Mouse (Mus musculus): ENCODE measurements at regions not wholly inside any gene's neighbourhood (a gene's known extent, or its start where the extent isn't known, plus 50 kb on each side); places are given as distances from the start of the nearest gene placed in this dataset.

- Histone ChIP-seq H3K27me3 (ENCODE audit: control insufficient read depth, insufficient read depth, low read length) (no peaks in the 10 kb centered on the region), H3K9me3 (ENCODE audit: control insufficient read depth, low read length) (no peaks in the 10 kb centered on the region), H3K4me1 (replicated peaks; ENCODE audit: control insufficient read depth, insufficient read depth, low read length) (no peaks in the 10 kb centered on the region), H3K36me3 (ENCODE audit: control insufficient read depth, insufficient read depth, low read length) (no peaks in the 10 kb centered on the region), H3K9ac (ENCODE audit: low read depth, low read length) (no peak overlapping the region), H3K27ac (ENCODE audit: low read depth, low read length) (no peak overlapping the region), H3K4me2 (replicated peaks; ENCODE audit: low read depth, low read length) (no peak overlapping the region), H3K4me3 (ENCODE audit: low read depth, low read length) (no peak overlapping the region)
- no peak for ATAC-seq (ENCODE audit: low FRiP score)
- 81% methylated on average over 12 of the region's 12 CpGs for WGBS
- DNase-seq (ENCODE audit: low spot score): no peak
These were observed 168.7 kb downstream of the Tshz3 start for GRCm38 (mm10) chr7:36866602-36867001.

GRCm38 (mm10) chr7:36874004-36874403 is 176.1 kb downstream of the Tshz3 start:
- H3K36me3 ChIP-seq (ENCODE audit: control insufficient read depth, insufficient read depth, low read length): no peaks in the 10 kb centered on the region
- H3K9ac ChIP-seq (ENCODE audit: low read depth, low read length): no peak overlapping the region
- peaks cover 6% of the 10 kb centered on the region; the same call in 1 of the 2 replicates for H3K4me1 ChIP-seq (replicated peaks; ENCODE audit: control insufficient read depth, insufficient read depth, low read length)
- ATAC-seq (ENCODE audit: low FRiP score) (no peak), DNase-seq (ENCODE audit: low spot score) (no peak)
- H3K4me2 ChIP-seq (replicated peaks; ENCODE audit: low read depth, low read length): no peak overlapping the region
- WGBS: 82% methylated on average over 5 of the region's 5 CpGs
- no peak overlapping the region for H3K27ac ChIP-seq (ENCODE audit: low read depth, low read length)
- no peaks in the 10 kb centered on the region for H3K9me3 ChIP-seq (ENCODE audit: control insufficient read depth, low read length)
- H3K27me3 ChIP-seq (ENCODE audit: control insufficient read depth, insufficient read depth, low read length): no peaks in the 10 kb centered on the region
- H3K4me3 ChIP-seq (ENCODE audit: low read depth, low read length): no peak overlapping the region

- Histone ChIP-seq H3K27me3 (ENCODE audit: control insufficient read depth, insufficient read depth, low read length) (no peaks in the 10 kb centered on the region), H3K27ac (ENCODE audit: low read depth, low read length) (peak overlapping the region; percentile 42; the same call in 1 of the 2 replicates), H3K4me2 (replicated peaks; ENCODE audit: low read depth, low read length) (no peak overlapping the region), H3K9ac (ENCODE audit: low read depth, low read length) (no peak overlapping the region), H3K36me3 (ENCODE audit: control insufficient read depth, insufficient read depth, low read length) (no peaks in the 10 kb centered on the region), H3K9me3 (ENCODE audit: control insufficient read depth, low read length) (no peaks in the 10 kb centered on the region), H3K4me1 (replicated peaks; ENCODE audit: control insufficient read depth, insufficient read depth, low read length) (peaks cover 6% of the 10 kb centered on the region; the same call in 1 of the 2 replicates), H3K4me3 (ENCODE audit: low read depth, low read length) (no peak overlapping the region)
- ATAC-seq (ENCODE audit: low FRiP score) (peak; percentile 75), DNase-seq (ENCODE audit: low spot score) (peak; percentile 37)
- 8% methylated on average over 7 of the region's 7 CpGs for WGBS
These were observed 179.8 kb downstream of the Tshz3 start for GRCm38 (mm10) chr7:36877686-36878085.

GRCm38 (mm10) chr7:36892776-36893500 is 195.0 kb downstream of the Tshz3 start:
- no peaks in the 10 kb centered on the region for H3K27me3 ChIP-seq (ENCODE audit: control insufficient read depth, insufficient read depth, low read length)
- H3K27ac ChIP-seq (ENCODE audit: low read depth, low read length): no peak overlapping the region
- WGBS: 54% methylated on average over 18 of the region's 18 CpGs
- peak; percentile 65 for ATAC-seq (ENCODE audit: low FRiP score)
- no peaks in the 10 kb centered on the region for H3K36me3 ChIP-seq (ENCODE audit: control insufficient read depth, insufficient read depth, low read length)
- no peak overlapping the region for H3K4me2 ChIP-seq (replicated peaks; ENCODE audit: low read depth, low read length)
- DNase-seq (ENCODE audit: low spot score): peak; percentile 40
- H3K4me3 ChIP-seq (ENCODE audit: low read depth, low read length): no peak overlapping the region
- H3K9me3 ChIP-seq (ENCODE audit: control insufficient read depth, low read length): 0 out of 2 replicates have a peak, but pooled peaks cover 3% of the 10 kb centered on the region
- peaks cover 2% of the 10 kb centered on the region; the same call in 1 of the 2 replicates for H3K4me1 ChIP-seq (replicated peaks; ENCODE audit: control insufficient read depth, insufficient read depth, low read length)
- H3K9ac ChIP-seq (ENCODE audit: low read depth, low read length): no peak overlapping the region

- DNase-seq (ENCODE audit: low spot score) (peak; percentile 45), ATAC-seq (ENCODE audit: low FRiP score) (peak; percentile 54)
- peak overlapping the region; percentile 42; the same call in 1 of the 2 replicates for H3K27ac ChIP-seq (ENCODE audit: low read depth, low read length)
- H3K9me3 ChIP-seq (ENCODE audit: control insufficient read depth, low read length): no peaks in the 10 kb centered on the region
- no peaks in the 10 kb centered on the region for H3K36me3 ChIP-seq (ENCODE audit: control insufficient read depth, insufficient read depth, low read length)
- H3K4me2 ChIP-seq (replicated peaks; ENCODE audit: low read depth, low read length): no peak overlapping the region
- H3K4me1 ChIP-seq (replicated peaks; ENCODE audit: control insufficient read depth, insufficient read depth, low read length): peaks cover 2% of the 10 kb centered on the region; the same call in 1 of the 2 replicates
- H3K27me3 ChIP-seq (ENCODE audit: control insufficient read depth, insufficient read depth, low read length): no peaks in the 10 kb centered on the region
- H3K9ac ChIP-seq (ENCODE audit: low read depth, low read length): no peak overlapping the region
- 64% methylated on average over 12 of the region's 12 CpGs for WGBS
- H3K4me3 ChIP-seq (ENCODE audit: low read depth, low read length): no peak overlapping the region
These were observed 198.4 kb downstream of the Tshz3 start for GRCm38 (mm10) chr7:36896339-36896738.

GRCm38 (mm10) chr7:36901537-36901936 is 203.6 kb downstream of the Tshz3 start:
- no peak overlapping the region for H3K4me2 ChIP-seq (replicated peaks; ENCODE audit: low read depth, low read length)
- ATAC-seq (ENCODE audit: low FRiP score) (no peak), DNase-seq (ENCODE audit: low spot score) (no peak)
- no peaks in the 10 kb centered on the region for H3K36me3 ChIP-seq (ENCODE audit: control insufficient read depth, insufficient read depth, low read length)
- no peak overlapping the region for H3K9ac ChIP-seq (ENCODE audit: low read depth, low read length)
- H3K4me3 ChIP-seq (ENCODE audit: low read depth, low read length): no peak overlapping the region
- H3K4me1 ChIP-seq (replicated peaks; ENCODE audit: control insufficient read depth, insufficient read depth, low read length): no peaks in the 10 kb centered on the region
- H3K27me3 ChIP-seq (ENCODE audit: control insufficient read depth, insufficient read depth, low read length): no peaks in the 10 kb centered on the region
- 89% methylated on average over 5 of the region's 5 CpGs for WGBS
- no peaks in the 10 kb centered on the region for H3K9me3 ChIP-seq (ENCODE audit: control insufficient read depth, low read length)
- no peak overlapping the region for H3K27ac ChIP-seq (ENCODE audit: low read depth, low read length)

- 92% methylated on average over 3 of the region's 3 CpGs for WGBS
These were observed 215.4 kb downstream of the Tshz3 start for GRCm38 (mm10) chr7:36913304-36913703.

GRCm38 (mm10) chr7:36914261-36914660 is 216.3 kb downstream of the Tshz3 start:
- H3K4me2 ChIP-seq (replicated peaks; ENCODE audit: low read depth, low read length): no peak overlapping the region
- ATAC-seq (ENCODE audit: low FRiP score) (no peak), DNase-seq (ENCODE audit: low spot score) (no peak)
- H3K27me3 ChIP-seq (ENCODE audit: control insufficient read depth, insufficient read depth, low read length): no peaks in the 10 kb centered on the region
- no peaks in the 10 kb centered on the region for H3K9me3 ChIP-seq (ENCODE audit: control insufficient read depth, low read length)
- 0 out of 2 replicates have a peak, but pooled peaks cover 2% of the 10 kb centered on the region for H3K4me1 ChIP-seq (replicated peaks; ENCODE audit: control insufficient read depth, insufficient read depth, low read length)
- no peak overlapping the region for H3K4me3 ChIP-seq (ENCODE audit: low read depth, low read length)
- H3K36me3 ChIP-seq (ENCODE audit: control insufficient read depth, insufficient read depth, low read length): no peaks in the 10 kb centered on the region
- WGBS: 88% methylated on average over 9 of the region's 9 CpGs
- H3K9ac ChIP-seq (ENCODE audit: low read depth, low read length): no peak overlapping the region
- no peak overlapping the region for H3K27ac ChIP-seq (ENCODE audit: low read depth, low read length)

More at GRCm38 (mm10) chr7:36913304-36913703, 215.4 kb downstream of the Tshz3 start:
- Histone ChIP-seq H3K4me2 (replicated peaks; ENCODE audit: low read depth, low read length) (no peak overlapping the region), H3K27ac (ENCODE audit: low read depth, low read length) (no peak overlapping the region), H3K4me1 (replicated peaks; ENCODE audit: control insufficient read depth, insufficient read depth, low read length) (0 out of 2 replicates have a peak, but pooled peaks cover 2% of the 10 kb centered on the region), H3K27me3 (ENCODE audit: control insufficient read depth, insufficient read depth, low read length) (no peaks in the 10 kb centered on the region), H3K36me3 (ENCODE audit: control insufficient read depth, insufficient read depth, low read length) (no peaks in the 10 kb centered on the region), H3K9me3 (ENCODE audit: control insufficient read depth, low read length) (no peaks in the 10 kb centered on the region), H3K4me3 (ENCODE audit: low read depth, low read length) (no peak overlapping the region), H3K9ac (ENCODE audit: low read depth, low read length) (no peak overlapping the region)
- no peak for DNase-seq (ENCODE audit: low spot score)
- ATAC-seq (ENCODE audit: low FRiP score): no peak

GRCm38 (mm10) chr7:36915171-36915570 is 217.3 kb downstream of the Tshz3 start:
- DNase-seq (ENCODE audit: low spot score) (no peak), ATAC-seq (ENCODE audit: low FRiP score) (no peak)
- no peaks in the 10 kb centered on the region for H3K36me3 ChIP-seq (ENCODE audit: control insufficient read depth, insufficient read depth, low read length)
- no peak overlapping the region for H3K4me3 ChIP-seq (ENCODE audit: low read depth, low read length)
- H3K4me1 ChIP-seq (replicated peaks; ENCODE audit: control insufficient read depth, insufficient read depth, low read length): 0 out of 2 replicates have a peak, but pooled peaks cover 2% of the 10 kb centered on the region
- H3K27ac ChIP-seq (ENCODE audit: low read depth, low read length): no peak overlapping the region
- no peak overlapping the region for H3K4me2 ChIP-seq (replicated peaks; ENCODE audit: low read depth, low read length)
- no peaks in the 10 kb centered on the region for H3K27me3 ChIP-seq (ENCODE audit: control insufficient read depth, insufficient read depth, low read length)
- WGBS: 84% methylated on average over 5 of the region's 5 CpGs
- H3K9me3 ChIP-seq (ENCODE audit: control insufficient read depth, low read length): no peaks in the 10 kb centered on the region
- no peak overlapping the region for H3K9ac ChIP-seq (ENCODE audit: low read depth, low read length)

Data from hindbrain, embryonic 11.5 days (tissue).